Mouse (Mus musculus): Measurements from ENCODE around the gene Krtap28-10. TPM values are rescaled to one million over a fixed set of nuclear protein-coding genes. Genes with fewer than 3 reads are reported as not detected.
"Not testable (repeated sequence)": the region's sequence is repeated elsewhere in the genome, so short reads cannot be mapped to it uniquely, and the experiment has no call there.

Krtap28-10 gene
- total RNA-seq, 1 experiment from 2014 or later = not detected

DNA sequence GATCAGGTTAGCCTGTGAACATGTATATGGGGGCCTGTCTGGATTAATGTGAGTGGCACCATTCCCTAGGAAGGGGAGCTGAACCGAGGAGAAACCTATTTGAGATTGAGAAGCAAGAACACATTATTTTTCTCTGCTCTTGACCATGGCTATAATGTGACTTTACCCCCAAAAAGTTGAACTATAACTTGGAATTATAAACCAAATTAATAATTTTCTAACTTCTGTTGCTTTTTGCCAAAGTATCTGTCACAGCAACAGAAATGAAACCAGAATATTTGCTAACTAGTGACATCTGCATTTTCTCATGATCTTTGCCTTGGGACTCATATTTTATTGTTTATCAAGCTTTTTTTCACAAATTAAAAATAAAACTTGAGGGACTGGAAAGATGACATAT, 25.7 kb downstream of the Krtap28-10 start:
- no peak for ATAC-seq (ENCODE audit: extremely low read depth, insufficient number of reproducible peaks, low FRiP score, poor library complexity, severe bottlenecking)

DNA sequence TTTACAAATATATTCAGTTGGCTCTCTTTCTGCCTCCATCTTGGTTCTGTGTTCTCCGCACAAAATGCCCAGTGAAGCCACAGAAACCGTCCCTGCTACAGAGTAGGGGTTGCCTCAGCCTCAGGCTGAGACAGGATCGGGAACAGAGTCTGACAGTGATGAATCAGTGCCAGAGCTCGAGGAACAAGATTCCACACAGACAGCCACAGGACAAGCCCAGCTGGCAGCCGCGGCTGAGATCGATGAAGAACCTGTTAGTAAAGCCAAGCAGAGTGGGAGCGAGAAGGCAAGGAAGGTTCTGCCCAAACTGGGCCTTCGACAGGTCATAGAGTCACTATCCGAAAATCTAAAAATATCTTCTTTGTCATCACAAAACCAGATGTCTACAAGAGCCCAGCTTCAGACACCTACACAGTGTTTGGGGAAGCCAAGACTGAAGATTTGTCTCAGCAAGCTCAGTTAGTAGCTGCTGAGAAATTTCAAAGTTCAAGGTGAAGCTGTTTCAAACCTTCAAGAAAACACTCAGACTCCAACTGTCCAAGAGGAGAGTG, 26.9 kb downstream of the Krtap28-10 start:
- no peak for ATAC-seq (ENCODE audit: extremely low read depth, insufficient number of reproducible peaks, low FRiP score, poor library complexity, severe bottlenecking)

GRCm38 (mm10) chr1:83014477-83014876, 27.8 kb downstream of the Krtap28-10 start:
- no peak for ATAC-seq (ENCODE audit: extremely low read depth, insufficient number of reproducible peaks, low FRiP score, poor library complexity, severe bottlenecking)

- ATAC-seq (ENCODE audit: extremely low read depth, insufficient number of reproducible peaks, low FRiP score, poor library complexity, severe bottlenecking) = no peak
Measured at GRCm38 (mm10) chr1:83007471-83007870, 34.8 kb downstream of the Krtap28-10 start.

DNA sequence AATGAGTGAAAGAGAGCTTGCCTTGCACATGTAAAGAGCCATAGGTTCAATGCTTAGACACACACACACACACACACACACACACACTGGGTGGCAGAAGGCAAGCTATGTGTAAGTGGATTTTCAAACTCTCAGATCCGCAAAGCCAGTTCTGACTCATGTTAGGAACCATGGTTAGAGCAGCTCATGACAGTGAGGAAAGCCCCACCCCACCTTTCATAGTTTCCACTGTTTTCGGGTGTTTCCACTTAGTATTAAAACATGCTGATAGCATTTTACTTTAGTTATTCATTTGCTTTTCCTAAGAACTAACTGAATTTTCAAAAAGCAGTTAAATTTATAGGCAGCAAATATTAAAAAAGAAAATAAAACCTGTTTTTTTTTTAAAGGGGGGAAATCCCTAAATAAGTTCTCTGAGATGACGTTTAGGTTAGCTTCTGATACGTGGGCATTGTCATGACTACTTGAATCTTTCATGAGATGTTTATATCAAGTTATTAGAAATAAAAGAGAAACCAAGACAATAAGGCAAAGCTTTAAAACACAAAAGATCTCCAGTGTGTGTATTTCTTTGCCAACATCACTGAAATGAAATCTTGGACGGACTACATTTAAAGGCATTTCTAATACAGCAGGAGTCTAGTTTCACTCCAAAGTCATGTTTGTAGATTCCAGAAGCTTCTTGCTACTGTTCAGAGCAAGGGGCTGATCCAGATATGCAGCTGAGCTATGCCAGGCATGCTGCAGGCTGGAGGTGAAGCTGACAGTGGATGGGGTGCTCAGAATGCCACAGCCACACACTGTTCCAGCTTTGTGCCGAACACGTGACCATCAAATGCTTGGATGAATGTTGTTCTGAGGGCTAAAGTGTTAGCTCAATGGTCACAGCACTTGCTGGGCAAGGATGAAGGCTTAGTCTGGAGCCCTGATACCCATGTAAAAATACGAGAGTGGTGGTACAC, 35.8 kb downstream of the Krtap28-10 start:
- ATAC-seq (ENCODE audit: extremely low read depth, insufficient number of reproducible peaks, low FRiP score, poor library complexity, severe bottlenecking) = no peak

DNA sequence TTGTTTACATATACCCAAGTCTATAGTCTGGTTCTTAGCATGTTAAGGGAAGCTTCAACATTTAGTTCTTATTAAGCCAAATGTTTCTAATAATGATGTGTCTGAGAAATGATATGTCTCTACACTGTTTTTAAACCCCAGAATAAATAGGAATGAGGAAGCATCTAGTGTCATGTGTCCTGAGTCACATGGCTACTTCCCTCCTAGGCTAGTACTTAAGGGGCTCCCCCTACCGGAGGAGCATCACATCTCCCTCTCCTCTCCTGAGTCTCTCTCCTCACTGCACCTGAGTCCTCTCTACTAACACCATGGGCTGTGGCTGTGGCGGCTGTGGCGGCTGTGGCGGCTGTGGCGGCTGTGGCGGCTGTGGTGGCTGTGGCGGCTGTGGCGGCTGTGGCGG, 42.0 kb downstream of the Krtap28-10 start, which contains the start of gene Gm47959:
Gene Gm47959, plus strand, starts transcription at position 243 of the 400 bp plus-strand sequence.
- ATAC-seq (ENCODE audit: extremely low read depth, insufficient number of reproducible peaks, low FRiP score, poor library complexity, severe bottlenecking) = not testable (repeated sequence)

GRCm38 (mm10) chr1:82993947-82994346, 48.3 kb downstream of the Krtap28-10 start:
- ATAC-seq (ENCODE audit: extremely low read depth, insufficient number of reproducible peaks, low FRiP score, poor library complexity, severe bottlenecking) = no peak

- ATAC-seq (ENCODE audit: extremely low read depth, insufficient number of reproducible peaks, low FRiP score, poor library complexity, severe bottlenecking) = no peak
Measured at GRCm38 (mm10) chr1:82992093-82992492, 50.2 kb downstream of the Krtap28-10 start.

GRCm38 (mm10) chr1:82991596-82991995, 50.7 kb downstream of the Krtap28-10 start:
- no peak for ATAC-seq (ENCODE audit: extremely low read depth, insufficient number of reproducible peaks, low FRiP score, poor library complexity, severe bottlenecking)

Other genes with a start within 250 kb of the Krtap28-10 start
- 55.2 and 59.5 TPM in 2 replicates for gene Agfg1, start 203.0 kb downstream of the Krtap28-10 start, total RNA-seq (2017)
- not detected in 2 replicates for gene A030005L19Rik, start 129.2 kb downstream of the Krtap28-10 start, total RNA-seq (2017)
- gene A030014E15Rik, start 117.6 kb downstream of the Krtap28-10 start, total RNA-seq (2017) = not detected in 2 replicates
- gene Gm6217, start 111.1 kb downstream of the Krtap28-10 start, total RNA-seq (2017) = not detected in 2 replicates
- not detected in 2 replicates for gene A030003K21Rik, start 99.1 kb downstream of the Krtap28-10 start, total RNA-seq (2017)
- gene Gm7544, start 86.5 kb downstream of the Krtap28-10 start, total RNA-seq (2017) = not detected in 2 replicates
- not detected in 2 replicates for gene Gm47955, start 82.2 kb downstream of the Krtap28-10 start, total RNA-seq (2017)
- gene Gm47959, start 41.9 kb downstream of the Krtap28-10 start, total RNA-seq (2017) = not detected in 2 replicates
- not detected in 2 replicates for gene Slc19a3, start 4.0 kb downstream of the Krtap28-10 start, total RNA-seq (2017)
- gene Gm47969, start 2.5 kb upstream of the Krtap28-10 start, total RNA-seq (2017) = not detected in 2 replicates
- gene A030005K14Rik, start 16.9 kb upstream of the Krtap28-10 start, total RNA-seq (2017) = not detected in 2 replicates
- not detected in 2 replicates for gene Krtap28-13, start 18.4 kb upstream of the Krtap28-10 start, total RNA-seq (2017)
- gene Ccl20, start 74.3 kb upstream of the Krtap28-10 start, total RNA-seq (2017) = not detected in 2 replicates
- not detected in 2 replicates for gene Daw1, start 117.3 kb upstream of the Krtap28-10 start, total RNA-seq (2017)

Measured in neutrophil, adult 5-6 weeks (primary cell).